Mouse (Mus musculus): Measurements from ENCODE around the gene Son. TPM values are rescaled to one million over a fixed set of nuclear protein-coding genes. Genes with fewer than 3 reads are reported as not detected.

Gene Son
- total and polyA plus RNA-seq, 2 experiments = 59.5 to 106 TPM

DNA sequence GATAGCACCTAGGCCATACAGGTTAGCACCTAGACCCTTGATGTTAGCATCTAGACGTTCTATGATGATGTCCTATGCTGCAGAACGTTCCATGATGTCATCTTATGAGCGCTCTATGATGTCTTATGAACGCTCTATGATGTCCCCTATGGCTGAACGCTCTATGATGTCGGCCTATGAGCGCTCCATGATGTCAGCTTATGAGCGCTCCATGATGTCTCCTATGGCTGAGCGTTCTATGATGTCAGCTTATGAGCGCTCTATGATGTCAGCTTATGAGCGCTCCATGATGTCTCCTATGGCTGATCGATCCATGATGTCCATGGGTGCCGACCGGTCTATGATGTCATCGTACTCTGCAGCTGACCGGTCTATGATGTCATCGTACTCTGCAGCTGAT, 10.0 kb downstream of the Son start:
- Histone ChIP-seq H3K4me1 (ENCODE audit: control insufficient read depth, insufficient read depth, low read length) (peaks cover 3% of the 10 kb centered on the region), H3K36me3 (ENCODE audit: control insufficient read depth, insufficient read depth, low read length) (peaks cover 77% of the 10 kb centered on the region), H3K27ac (replicated peaks; ENCODE audit: insufficient read depth, low read depth, low read length) (no peak overlapping the region), H3K27me3 (ENCODE audit: control insufficient read depth, insufficient read depth, low read length) (no peaks in the 10 kb centered on the region), H3K79me2 (ENCODE audit: control insufficient read depth, insufficient read depth, low read length) (peaks cover 58% of the 10 kb centered on the region), H3K9ac (ENCODE audit: low read depth, low read length) (no peak overlapping the region), H3K4me3 (ENCODE audit: insufficient read depth, low read depth, low read length) (no peak overlapping the region)
- DNase-seq (ENCODE audit: extremely low read depth, low read depth, low spot score) = no peak
- WGBS = 99% methylated on average over 17 of the region's 17 CpGs
- TF ChIP-seq CTCF (IDR thresholded peaks at IDR 0.05; ENCODE audit: low read depth, low read length) = no peak
- no peak for TF ChIP-seq POLR2A (IDR thresholded peaks at IDR 0.05; ENCODE audit: extremely low read depth, insufficient read depth, low read length)

DNA sequence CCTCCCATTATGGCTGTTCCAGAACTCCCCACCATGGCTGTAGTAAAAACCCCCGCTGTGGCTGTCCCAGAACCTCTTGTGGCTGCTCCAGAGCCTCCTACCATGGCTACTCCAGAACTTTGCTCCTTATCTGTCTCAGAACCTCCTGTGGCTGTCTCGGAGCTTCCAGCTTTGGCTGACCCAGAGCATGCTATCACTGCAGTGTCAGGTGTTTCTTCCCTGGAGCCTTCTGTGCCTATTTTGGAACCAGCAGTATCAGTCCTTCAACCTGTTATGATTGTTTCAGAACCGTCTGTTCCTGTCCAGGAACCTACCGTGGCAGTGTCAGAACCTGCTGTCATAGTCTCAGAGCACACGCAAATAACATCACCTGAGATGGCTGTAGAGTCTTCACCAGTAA, 11.2 kb downstream of the Son start:
- Histone ChIP-seq H3K4me3 (ENCODE audit: insufficient read depth, low read depth, low read length) (no peak overlapping the region), H3K4me1 (ENCODE audit: control insufficient read depth, insufficient read depth, low read length) (no peaks in the 10 kb centered on the region; the same call in 1 of the 2 replicates), H3K27me3 (ENCODE audit: control insufficient read depth, insufficient read depth, low read length) (no peaks in the 10 kb centered on the region), H3K79me2 (ENCODE audit: control insufficient read depth, insufficient read depth, low read length) (peaks cover 54% of the 10 kb centered on the region), H3K36me3 (ENCODE audit: control insufficient read depth, insufficient read depth, low read length) (peaks cover 80% of the 10 kb centered on the region), H3K9ac (ENCODE audit: low read depth, low read length) (no peak overlapping the region), H3K27ac (replicated peaks; ENCODE audit: insufficient read depth, low read depth, low read length) (no peak overlapping the region)
- 93% methylated on average over 5 of the region's 5 CpGs for WGBS
- TF ChIP-seq POLR2A (IDR thresholded peaks at IDR 0.05; ENCODE audit: extremely low read depth, insufficient read depth, low read length) (no peak), CTCF (IDR thresholded peaks at IDR 0.05; ENCODE audit: low read depth, low read length) (no peak)
- no peak for DNase-seq (ENCODE audit: extremely low read depth, low read depth, low spot score)

DNA sequence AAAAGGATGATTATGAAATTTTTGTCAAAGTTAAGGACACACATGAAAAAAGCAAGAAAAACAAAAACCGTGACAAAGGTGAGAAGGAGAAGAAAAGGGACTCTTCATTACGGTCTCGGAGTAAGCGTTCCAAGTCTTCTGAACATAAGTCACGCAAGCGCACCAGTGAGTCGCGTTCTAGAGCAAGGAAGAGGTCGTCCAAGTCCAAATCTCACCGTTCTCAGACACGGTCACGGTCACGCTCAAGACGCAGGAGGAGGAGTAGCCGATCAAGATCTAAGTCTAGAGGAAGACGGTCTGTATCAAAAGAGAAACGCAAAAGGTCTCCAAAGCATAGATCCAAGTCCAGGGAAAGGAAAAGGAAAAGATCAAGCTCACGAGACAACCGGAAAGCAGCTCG, 12.5 kb downstream of the Son start:
- Histone ChIP-seq H3K27me3 (ENCODE audit: control insufficient read depth, insufficient read depth, low read length) (no peaks in the 10 kb centered on the region), H3K9ac (ENCODE audit: low read depth, low read length) (no peak overlapping the region), H3K27ac (replicated peaks; ENCODE audit: insufficient read depth, low read depth, low read length) (no peak overlapping the region), H3K4me1 (ENCODE audit: control insufficient read depth, insufficient read depth, low read length) (no peaks in the 10 kb centered on the region; the same call in 1 of the 2 replicates), H3K4me3 (ENCODE audit: insufficient read depth, low read depth, low read length) (no peak overlapping the region), H3K79me2 (ENCODE audit: control insufficient read depth, insufficient read depth, low read length) (peaks cover 51% of the 10 kb centered on the region), H3K36me3 (ENCODE audit: control insufficient read depth, insufficient read depth, low read length) (peaks cover 82% of the 10 kb centered on the region)
- WGBS = 97% methylated on average over 20 of the region's 20 CpGs
- TF ChIP-seq POLR2A (IDR thresholded peaks at IDR 0.05; ENCODE audit: extremely low read depth, insufficient read depth, low read length) = no peak
- TF ChIP-seq CTCF (IDR thresholded peaks at IDR 0.05; ENCODE audit: low read depth, low read length) = no peak
- no peak for DNase-seq (ENCODE audit: extremely low read depth, low read depth, low spot score)

DNA sequence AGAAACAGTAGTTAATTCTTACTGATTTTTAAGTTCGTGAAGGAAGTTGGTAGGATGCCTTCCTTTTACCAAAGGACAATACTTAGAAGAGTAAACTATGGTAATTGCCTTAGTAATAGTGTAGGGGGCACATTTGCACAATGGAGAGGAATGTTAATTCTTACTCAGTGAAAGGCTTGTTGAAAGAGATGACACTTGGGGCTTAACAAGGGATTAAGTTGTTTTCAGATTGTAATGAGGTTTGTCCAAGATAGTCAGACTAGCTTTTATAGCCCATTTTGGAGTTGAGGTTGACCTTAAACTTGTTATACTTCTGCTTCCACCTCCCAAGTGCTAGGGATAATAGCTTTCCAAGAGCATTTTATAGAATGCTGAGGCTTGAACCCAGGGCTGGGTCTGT, 14.1 kb downstream of the Son start:
- DNase-seq (ENCODE audit: extremely low read depth, low read depth, low spot score) = no peak
- H3K27ac ChIP-seq (replicated peaks; ENCODE audit: insufficient read depth, low read depth, low read length) = no peak overlapping the region
- WGBS = 68% methylated on average over 1 of the region's 1 CpGs
- TF ChIP-seq CTCF (IDR thresholded peaks at IDR 0.05; ENCODE audit: low read depth, low read length) (no peak), POLR2A (IDR thresholded peaks at IDR 0.05; ENCODE audit: extremely low read depth, insufficient read depth, low read length) (no peak)
- no peaks in the 10 kb centered on the region; the same call in 1 of the 2 replicates for H3K4me1 ChIP-seq (ENCODE audit: control insufficient read depth, insufficient read depth, low read length)
- no peak overlapping the region for H3K9ac ChIP-seq (ENCODE audit: low read depth, low read length)
- peaks cover 83% of the 10 kb centered on the region for H3K36me3 ChIP-seq (ENCODE audit: control insufficient read depth, insufficient read depth, low read length)
- peaks cover 38% of the 10 kb centered on the region for H3K79me2 ChIP-seq (ENCODE audit: control insufficient read depth, insufficient read depth, low read length)
- H3K4me3 ChIP-seq (ENCODE audit: insufficient read depth, low read depth, low read length) = no peak overlapping the region
- H3K27me3 ChIP-seq (ENCODE audit: control insufficient read depth, insufficient read depth, low read length) = no peaks in the 10 kb centered on the region

DNA sequence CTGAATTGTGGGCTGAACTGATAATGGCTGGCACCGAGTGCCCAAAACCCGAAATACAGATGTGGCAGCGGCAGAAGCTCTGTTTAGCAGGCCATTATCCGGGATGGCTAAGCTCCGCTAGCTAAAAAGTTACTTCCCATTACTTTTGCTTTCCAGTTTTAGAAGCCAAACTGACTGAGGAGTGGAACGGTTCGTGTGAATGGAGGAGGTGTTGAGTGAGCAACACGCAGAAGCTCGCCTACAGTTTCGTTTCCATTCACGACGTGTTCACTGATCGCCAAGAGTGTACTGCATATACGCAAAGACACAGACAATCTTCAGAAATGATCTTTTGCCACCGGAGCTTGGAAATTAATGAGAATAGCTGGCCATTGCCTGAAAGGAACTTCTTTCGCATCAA, 15.0 kb downstream of the Son start:
- H3K4me3 ChIP-seq (ENCODE audit: insufficient read depth, low read depth, low read length) = no peak overlapping the region
- TF ChIP-seq CTCF (IDR thresholded peaks at IDR 0.05; ENCODE audit: low read depth, low read length) (no peak), POLR2A (IDR thresholded peaks at IDR 0.05; ENCODE audit: extremely low read depth, insufficient read depth, low read length) (no peak)
- 86% methylated on average over 16 of the region's 16 CpGs for WGBS
- H3K4me1 ChIP-seq (ENCODE audit: control insufficient read depth, insufficient read depth, low read length) = no peaks in the 10 kb centered on the region; the same call in 1 of the 2 replicates
- H3K9ac ChIP-seq (ENCODE audit: low read depth, low read length) = no peak overlapping the region
- H3K36me3 ChIP-seq (ENCODE audit: control insufficient read depth, insufficient read depth, low read length) = peaks cover 85% of the 10 kb centered on the region
- DNase-seq (ENCODE audit: extremely low read depth, low read depth, low spot score) = no peak
- no peak overlapping the region for H3K27ac ChIP-seq (replicated peaks; ENCODE audit: insufficient read depth, low read depth, low read length)
- no peaks in the 10 kb centered on the region for H3K27me3 ChIP-seq (ENCODE audit: control insufficient read depth, insufficient read depth, low read length)
- peaks cover 32% of the 10 kb centered on the region for H3K79me2 ChIP-seq (ENCODE audit: control insufficient read depth, insufficient read depth, low read length)

DNA sequence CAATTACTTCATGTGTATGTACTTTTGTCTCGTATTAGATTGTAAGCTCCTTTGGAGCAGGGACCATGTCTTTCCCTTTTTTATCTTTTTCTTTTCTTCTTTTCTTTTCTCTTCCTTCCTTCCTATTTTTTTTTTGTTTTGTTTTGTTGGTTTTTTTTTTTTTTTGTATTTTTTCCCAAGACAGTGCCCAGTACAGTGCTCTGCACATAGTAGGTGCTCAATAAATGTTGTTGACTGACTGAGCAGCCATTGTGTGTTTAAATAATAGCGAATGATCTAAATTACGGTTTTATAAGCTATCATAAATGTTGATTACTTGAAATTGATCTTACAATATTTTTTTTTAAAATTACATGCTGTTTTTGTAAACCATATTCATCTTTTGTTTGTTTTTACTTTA, 16.5 kb downstream of the Son start:
- peaks cover 18% of the 10 kb centered on the region; the same call in 1 of the 2 replicates for H3K79me2 ChIP-seq (ENCODE audit: control insufficient read depth, insufficient read depth, low read length)
- 88% methylated on average over 3 of the region's 3 CpGs for WGBS

More for the DNA sequence above, 16.5 kb downstream of the Son start:
- Histone ChIP-seq H3K4me1 (ENCODE audit: control insufficient read depth, insufficient read depth, low read length) (no peaks in the 10 kb centered on the region; the same call in 1 of the 2 replicates), H3K27ac (replicated peaks; ENCODE audit: insufficient read depth, low read depth, low read length) (no peak overlapping the region), H3K4me3 (ENCODE audit: insufficient read depth, low read depth, low read length) (no peak overlapping the region), H3K27me3 (ENCODE audit: control insufficient read depth, insufficient read depth, low read length) (no peaks in the 10 kb centered on the region), H3K9ac (ENCODE audit: low read depth, low read length) (no peak overlapping the region), H3K36me3 (ENCODE audit: control insufficient read depth, insufficient read depth, low read length) (peaks cover 77% of the 10 kb centered on the region)
- DNase-seq (ENCODE audit: extremely low read depth, low read depth, low spot score) = no peak
- TF ChIP-seq POLR2A (IDR thresholded peaks at IDR 0.05; ENCODE audit: extremely low read depth, insufficient read depth, low read length) = no peak
- no peak for TF ChIP-seq CTCF (IDR thresholded peaks at IDR 0.05; ENCODE audit: low read depth, low read length)

All from liver, adult 2 months (tissue).